Mouse (Mus musculus) ES-Bruce4 (cell line): ENCODE data around the gene Gbgt1. TPM values are rescaled to one million over a fixed set of nuclear protein-coding genes. Genes with fewer than 3 reads are reported as not detected.

Experiments
- H3K27ac ChIP-seq: 2 replicates; pipeline ENCODE4 v1.5.1; 2012; ENCODE audit warnings: low read length, inconsistent platforms; ENCODE audit not compliant: insufficient read depth
- H3K27me3 ChIP-seq: 2 replicates; pipeline ENCODE4 v1.6.1; 2012; ENCODE audit warnings: mild to moderate bottlenecking, low read length, inconsistent platforms; ENCODE audit not compliant: control insufficient read depth, poor library complexity, insufficient read depth, severe bottlenecking
- H3K36me3 ChIP-seq: 2 replicates; pipeline ENCODE4 v1.6.1; 2012; ENCODE audit warnings: inconsistent platforms, mild to moderate bottlenecking, low read length, moderate library complexity; ENCODE audit not compliant: control insufficient read depth, poor library complexity, insufficient read depth, severe bottlenecking
- H3K4me1 ChIP-seq: one replicate; pipeline ENCODE4 v1.8.1; 2011; ENCODE audit warnings: low read length; ENCODE audit not compliant: control insufficient read depth, insufficient read depth
- H3K4me3 ChIP-seq: 2 replicates; pipeline ENCODE4 v1.5.1; 2011; ENCODE audit warnings: low read depth, mild to moderate bottlenecking, low read length
- H3K9ac ChIP-seq: 2 replicates; pipeline ENCODE4 v1.6.1; 2012; ENCODE audit warnings: low read depth, mild to moderate bottlenecking, inconsistent platforms; ENCODE audit not compliant: poor library complexity, severe bottlenecking
- H3K9me3 ChIP-seq: replicated peaks from 2 replicates; pipeline ENCODE4 v1.6.1; 2012; ENCODE audit warnings: mild to moderate bottlenecking, low read length, inconsistent platforms; ENCODE audit not compliant: control insufficient read depth, poor library complexity, insufficient read depth, severe bottlenecking
- CTCF ChIP-seq: IDR thresholded peaks from one replicate; pipeline ENCODE4 v1.8.1; 2011; ENCODE audit warnings: low read depth, low read length
- EP300 ChIP-seq: IDR thresholded peaks from 2 replicates; pipeline ENCODE4 v1.6.1; 2011; ENCODE audit warnings: low read depth, low read length; ENCODE audit not compliant: insufficient read depth
- POLR2A ChIP-seq: IDR thresholded peaks from one replicate; pipeline ENCODE4 v1.8.1; 2011; ENCODE audit warnings: low read length; ENCODE audit not compliant: insufficient read depth
- polyA plus RNA-seq: library from polyadenylated mRNA; stranded (reverse); fragments of >200 nt; gene quantifications from 2 replicates; pipeline ENCODE4 v1.2.4, GENCODE M21; 2011; ENCODE audit warnings: low read depth; ENCODE audit not compliant: missing spikeins, insufficient read depth, insufficient read length

Gbgt1 gene
- 2.1 and 2.8 TPM in 2 replicates for polyA plus RNA-seq

- peaks cover 26% of the 10 kb centered on the region for H3K9me3 ChIP-seq
- TF ChIP-seq POLR2A (no peak), CTCF (no peak), EP300 (no peak)
- peak within 1 kb of the TSS; percentile 0; the same call in 1 of the 2 replicates for H3K4me3 ChIP-seq
- no peak within 1 kb of the TSS for H3K27ac ChIP-seq
- no peaks in the 10 kb centered on the region for H3K4me1 ChIP-seq
- no peaks in the 10 kb centered on the region for H3K36me3 ChIP-seq
- no peaks in the 10 kb centered on the region for H3K27me3 ChIP-seq
- no peak within 1 kb of the TSS for H3K9ac ChIP-seq
These were observed at the start of gene Gbgt1 for GRCm38 (mm10) chr2:28496671-28497070. Gene Gbgt1 (plus strand): TSS chr2:28496891.

- Histone ChIP-seq H3K4me3 (peak overlapping the region; percentile 63), H3K36me3 (no peaks in the 10 kb centered on the region), H3K27me3 (no peaks in the 10 kb centered on the region; the same call in 1 of the 2 replicates), H3K4me1 (no peaks in the 10 kb centered on the region), H3K9me3 (no peaks in the 10 kb centered on the region), H3K9ac (peak overlapping the region; percentile 80), H3K27ac (no peak overlapping the region)
- TF ChIP-seq POLR2A (no peak), EP300 (no peak), CTCF (no peak)
These were observed 49.4 kb upstream of the Gbgt1 start for GRCm38 (mm10) chr2:28447315-28447670.

- Histone ChIP-seq H3K4me1 (no peaks in the 10 kb centered on the region), H3K9me3 (no peaks in the 10 kb centered on the region), H3K4me3 (no peak overlapping the region), H3K36me3 (no peaks in the 10 kb centered on the region), H3K27me3 (no peaks in the 10 kb centered on the region), H3K9ac (no peak overlapping the region), H3K27ac (no peak overlapping the region)
- TF ChIP-seq CTCF (no peak), POLR2A (no peak), EP300 (no peak)
These were observed 45.0 kb upstream of the Gbgt1 start for GRCm38 (mm10) chr2:28451663-28452062.

- H3K4me3 ChIP-seq = no peak overlapping the region
- TF ChIP-seq POLR2A = no peak
- H3K36me3 ChIP-seq = no peaks in the 10 kb centered on the region
- H3K27ac ChIP-seq = no peak overlapping the region
- no peaks in the 10 kb centered on the region for H3K27me3 ChIP-seq
- no peaks in the 10 kb centered on the region for H3K4me1 ChIP-seq
- H3K9me3 ChIP-seq = no peaks in the 10 kb centered on the region
- no peak overlapping the region for H3K9ac ChIP-seq
These were observed 43.2 kb upstream of the Gbgt1 start for GRCm38 (mm10) chr2:28453539-28453938.

GRCm38 (mm10) chr2:28456616-28457015 lies 40.1 kb upstream of the Gbgt1 start:
- TF ChIP-seq EP300 = no peak
- TF ChIP-seq CTCF = no peak
- no peak for TF ChIP-seq POLR2A
- Histone ChIP-seq H3K36me3 (no peaks in the 10 kb centered on the region), H3K9ac (no peak overlapping the region), H3K4me3 (no peak overlapping the region), H3K27me3 (no peaks in the 10 kb centered on the region), H3K9me3 (no peaks in the 10 kb centered on the region), H3K27ac (no peak overlapping the region), H3K4me1 (no peaks in the 10 kb centered on the region)

DNA sequence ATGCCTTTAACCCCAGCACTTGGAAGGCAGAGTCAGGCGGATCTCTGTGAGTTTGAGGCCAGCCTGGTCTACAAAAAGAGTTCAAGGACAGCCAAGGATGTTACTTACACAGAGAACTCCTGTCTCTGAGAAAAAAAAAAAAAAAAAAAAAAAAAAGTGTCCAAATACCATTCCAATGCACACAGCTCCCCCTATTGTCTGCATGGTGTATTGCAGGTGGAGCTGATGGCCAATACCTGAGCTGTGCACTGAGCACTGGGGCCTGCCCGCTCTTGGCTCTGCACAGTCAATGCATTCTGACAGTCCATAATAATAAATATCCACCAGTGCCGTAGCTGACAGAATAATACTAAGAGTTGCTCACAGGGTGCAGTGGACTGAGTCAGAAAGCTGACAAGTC lies 32.8 kb upstream of the Gbgt1 start:
- H3K9ac ChIP-seq = no peak overlapping the region
- H3K27me3 ChIP-seq = no peaks in the 10 kb centered on the region
- H3K4me3 ChIP-seq = no peak overlapping the region
- H3K36me3 ChIP-seq = no peaks in the 10 kb centered on the region
- no peaks in the 10 kb centered on the region for H3K4me1 ChIP-seq
- no peak overlapping the region for H3K27ac ChIP-seq
- TF ChIP-seq POLR2A (no peak), CTCF (peak; percentile 61), EP300 (no peak)
- no peaks in the 10 kb centered on the region for H3K9me3 ChIP-seq
